Mouse (Mus musculus) layer of hippocampus, postnatal 25 days (tissue): ENCODE data around the gene Trmt5. TPM values are rescaled to one million over a fixed set of nuclear protein-coding genes. Genes with fewer than 3 reads are reported as not detected.

Experiments
- DNase-seq, 2 experiments: peaks; one replicate each; pipeline ENCODE4 v3.0.0; 2022; ENCODE audit warnings: mixed read lengths in 2 of 2, low spot score in 1 of 2; ENCODE audit errors: extremely low spot score in 1 of 2
- total RNA-seq, 2 experiments: library from RNA; stranded (reverse); gene quantifications; 2 replicates each; pipeline ENCODE4 v1.2.3; 2021

Trmt5 gene
- 10 to 100 TPM in 1 of 2 experiments, 1 to 10 TPM in 1; 10.0 to 11.4 TPM for total RNA-seq

- DNase-seq, result peak; percentile 80 to 85
These were observed at the start of gene Trmt5, which contains the start of gene Slc38a6 for GRCm38 (mm10) chr12:73286287-73287092. Gene Trmt5, minus strand, starts transcription at chr12:73286710. Gene Slc38a6, plus strand, starts transcription at chr12:73286779.

- DNase-seq, result no peak
These were observed 47.6 kb upstream of the Trmt5 start for GRCm38 (mm10) chr12:73334051-73334551.

- no peak for DNase-seq
These were observed 46.2 kb upstream of the Trmt5 start for GRCm38 (mm10) chr12:73332701-73333100.

- DNase-seq, result no peak
These were observed 43.7 kb upstream of the Trmt5 start for GRCm38 (mm10) chr12:73330236-73330635.

GRCm38 (mm10) chr12:73328448-73329167 is 42.1 kb upstream of the Trmt5 start:
- DNase-seq, result no peak

DNA sequence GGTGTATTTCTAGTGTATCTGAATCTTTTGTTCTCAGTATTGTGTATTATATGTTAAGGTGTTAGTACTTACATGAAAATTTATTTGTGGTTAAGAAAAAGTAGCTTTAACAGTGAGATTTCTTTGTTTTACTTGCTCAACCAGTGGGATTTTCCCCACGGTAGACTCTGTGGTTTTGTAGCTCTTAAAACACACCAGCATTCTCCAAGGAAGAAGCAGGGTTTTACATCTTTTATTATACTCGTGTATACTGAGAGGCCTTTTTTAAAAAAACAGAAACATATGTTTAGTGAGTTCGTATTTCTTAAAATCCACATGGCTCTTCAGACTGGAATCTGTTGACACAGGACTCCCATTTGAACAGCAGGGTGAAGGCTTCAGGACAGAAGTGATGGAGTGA is 40.9 kb upstream of the Trmt5 start:
- DNase-seq, result no peak

DNA sequence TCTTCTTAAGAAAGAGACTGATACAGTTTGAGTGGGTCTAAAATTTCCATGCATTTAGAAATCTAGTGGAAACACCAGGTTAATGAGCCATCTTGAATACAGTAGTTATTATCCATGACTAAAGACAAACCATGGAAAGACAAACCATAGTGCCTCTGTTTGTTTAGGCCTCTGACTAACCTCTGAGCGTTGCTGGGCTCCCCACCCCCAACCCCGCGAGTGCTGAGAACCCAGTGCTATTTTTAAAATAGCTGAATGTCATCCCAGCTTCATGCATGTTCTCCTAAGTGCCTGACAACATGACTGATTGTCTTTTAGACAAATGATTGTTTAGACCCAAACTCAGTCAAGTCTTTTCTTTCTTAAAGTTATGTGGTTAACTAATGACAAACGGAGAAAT is 39.1 kb upstream of the Trmt5 start:
- no peak for DNase-seq

- no peak for DNase-seq
These were observed 38.7 kb upstream of the Trmt5 start for GRCm38 (mm10) chr12:73325181-73325580.

DNA sequence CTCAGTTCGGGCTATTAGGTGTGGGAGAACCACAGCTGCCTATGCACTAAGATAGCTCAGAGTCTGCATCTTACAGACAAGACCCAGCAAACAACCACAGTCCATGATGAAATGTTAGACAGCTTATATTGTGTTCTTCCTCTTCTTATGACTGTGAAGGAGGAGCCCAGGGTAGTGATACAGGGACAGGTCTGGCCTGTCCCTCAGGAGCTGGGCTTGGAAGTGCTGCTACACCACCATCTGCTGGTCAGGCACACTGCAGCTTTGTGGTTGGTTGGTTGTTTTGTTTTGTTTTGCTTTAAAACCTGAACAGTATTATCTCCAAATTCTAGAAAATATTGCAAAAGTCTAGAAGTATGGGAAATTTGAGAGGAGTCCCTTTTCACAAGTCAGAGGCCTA is 38.2 kb upstream of the Trmt5 start:
- no peak for DNase-seq

- no peak for DNase-seq
These were observed 37.7 kb upstream of the Trmt5 start for GRCm38 (mm10) chr12:73324180-73324586.

- no peak for DNase-seq
These were observed 31.5 kb upstream of the Trmt5 start for GRCm38 (mm10) chr12:73317706-73318686.

GRCm38 (mm10) chr12:73308711-73309110 is 22.2 kb upstream of the Trmt5 start:
- DNase-seq, result no peak

DNA sequence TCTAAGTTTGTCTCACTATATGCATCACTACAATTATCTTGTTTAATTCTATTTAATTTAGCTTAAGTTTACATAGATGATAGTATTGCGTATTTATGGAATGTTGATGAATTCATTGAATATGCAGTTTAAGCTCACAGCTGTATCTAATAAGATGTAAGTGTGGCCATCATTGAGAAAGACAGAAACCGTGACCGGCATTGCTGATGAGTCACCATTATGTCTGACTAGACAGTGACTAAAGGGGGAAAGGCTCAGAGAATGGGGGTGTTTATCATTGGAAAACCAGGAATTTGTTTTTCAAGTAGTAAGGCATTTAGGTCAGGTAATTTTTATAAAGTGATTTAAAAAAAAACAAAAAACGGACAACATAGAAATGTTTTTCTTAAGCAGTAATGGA is 21.2 kb upstream of the Trmt5 start:
- no peak for DNase-seq

- no peak for DNase-seq
These were observed 18.1 kb upstream of the Trmt5 start for GRCm38 (mm10) chr12:73304636-73305035.

DNA sequence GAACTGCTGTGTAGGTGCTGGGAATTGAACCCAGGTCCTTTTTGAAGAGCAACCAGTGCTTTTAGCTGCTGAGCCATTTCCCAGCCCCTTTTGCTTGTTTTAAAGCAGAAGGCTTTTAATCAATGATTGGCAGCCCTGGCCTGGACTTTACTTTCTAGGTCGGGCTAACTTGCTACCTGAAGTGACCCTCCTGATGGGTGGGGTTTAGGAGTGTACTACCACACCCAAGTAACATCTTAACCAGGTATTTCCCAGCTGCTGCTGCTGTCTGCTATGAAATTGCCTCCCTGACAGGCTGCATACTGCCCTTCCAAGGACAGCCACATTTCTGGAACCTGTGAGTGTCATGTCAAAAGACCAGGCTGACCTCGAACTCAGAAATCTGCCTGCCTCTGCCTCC is 14.0 kb upstream of the Trmt5 start:
- no peak for DNase-seq

- no peak for DNase-seq
These were observed 12.1 kb upstream of the Trmt5 start for GRCm38 (mm10) chr12:73298621-73299020.

DNA sequence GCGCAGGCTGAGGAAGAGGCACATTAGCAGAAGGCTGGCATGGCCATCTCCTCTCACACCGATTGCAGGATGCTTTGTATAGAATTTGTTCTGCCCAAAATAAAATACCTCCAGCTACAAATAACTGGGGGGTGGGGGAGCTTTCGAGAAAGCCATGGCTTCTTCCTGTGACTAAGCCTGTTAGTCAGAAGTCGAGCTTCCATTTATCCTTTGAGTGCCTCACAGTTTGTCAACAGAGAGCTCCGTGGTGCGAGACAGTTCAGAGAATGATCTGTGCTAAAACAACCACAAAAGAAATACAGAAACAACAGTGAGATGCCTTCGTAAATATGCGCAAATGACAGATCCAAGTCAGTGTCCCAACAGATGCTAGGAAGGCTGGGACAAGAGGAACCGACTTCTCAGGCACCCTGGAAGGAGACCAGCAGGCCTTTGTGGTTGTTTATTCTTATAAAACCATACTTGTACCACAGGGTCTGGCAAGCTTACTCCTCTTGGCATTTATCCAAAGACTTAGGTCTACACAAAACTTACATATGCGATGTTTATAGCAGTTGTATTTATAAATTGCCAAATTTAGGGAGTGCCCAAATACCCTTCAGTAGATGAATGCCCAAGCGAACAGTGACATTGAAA is 9.1 kb upstream of the Trmt5 start:
- DNase-seq, result no peak

DNA sequence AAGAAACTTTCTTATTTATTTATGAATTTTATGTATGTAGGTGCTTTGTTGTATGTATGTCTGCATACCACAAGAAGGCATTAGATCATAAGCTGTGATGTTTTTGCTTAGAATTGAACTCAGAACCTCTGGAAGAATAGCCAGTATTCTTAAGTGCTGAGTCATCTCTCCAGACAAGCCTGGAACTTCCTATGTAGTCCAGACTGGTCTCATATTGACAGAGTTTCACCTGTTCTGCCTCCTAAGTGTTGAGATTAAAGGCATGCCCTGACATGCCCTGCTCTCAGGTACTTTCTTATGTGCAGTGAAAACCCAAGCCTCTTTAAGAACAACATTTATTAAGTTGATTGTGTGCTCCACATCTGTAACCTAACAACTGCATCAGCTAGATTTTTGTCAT is 8.4 kb upstream of the Trmt5 start:
- no peak for DNase-seq

- DNase-seq, result no peak
These were observed 2.1 kb upstream of the Trmt5 start for GRCm38 (mm10) chr12:73288626-73289025.

DNA sequence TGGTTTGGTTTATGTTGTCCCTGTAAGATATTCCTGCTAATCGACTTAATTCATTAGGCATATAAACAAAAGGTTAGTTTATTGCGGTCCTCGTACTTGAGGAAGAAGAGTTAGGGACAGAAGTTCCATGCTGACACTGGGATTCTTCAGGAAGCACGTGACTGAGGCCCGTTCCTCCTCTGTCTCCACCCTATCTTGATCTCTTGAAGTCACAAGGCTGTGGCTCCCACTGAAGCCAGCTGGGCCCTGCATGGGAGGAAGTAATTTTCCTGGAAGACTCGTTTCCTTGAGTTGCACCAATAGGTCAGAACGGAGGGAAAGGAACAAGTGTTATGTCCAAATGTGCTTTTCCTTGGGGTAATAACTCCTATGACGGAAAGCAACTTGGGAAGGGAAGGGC is 1.1 kb upstream of the Trmt5 start:
- no peak for DNase-seq
